Mouse (Mus musculus): ENCODE data around the gene Mrpl53.

DNA sequence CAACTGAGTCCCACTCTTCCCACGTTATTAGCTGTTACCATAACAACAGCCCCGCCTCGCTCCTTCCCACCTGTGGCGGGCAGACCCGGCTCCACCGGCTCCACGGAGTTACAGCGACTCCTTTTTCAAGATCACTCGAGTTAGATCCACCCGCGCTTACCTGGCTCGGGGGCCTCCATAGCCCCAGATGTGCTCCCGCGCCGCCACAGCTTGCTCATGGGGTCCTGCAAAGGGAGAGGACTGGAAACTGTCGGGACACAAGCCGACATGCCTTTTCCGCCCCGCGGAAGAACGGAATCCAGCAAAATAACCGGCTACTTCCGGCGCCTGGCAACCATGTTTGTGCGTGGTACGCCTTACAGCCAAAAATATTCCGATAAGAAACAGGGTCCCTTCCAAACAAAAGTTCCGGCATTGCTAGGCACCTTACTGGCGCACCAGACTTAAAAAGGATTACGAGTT is 16.0 kb downstream of the Mrpl53 start:
- peak; percentile 42 for TF ChIP-seq MAZ (IDR thresholded peaks at IDR 0.05; ENCODE audit: low read depth, low read length)
- peak; percentile 87 for TF ChIP-seq TCF12 (IDR thresholded peaks at IDR 0.05; ENCODE audit: low read depth, low read length)
- TF ChIP-seq RAD21 (IDR thresholded peaks at IDR 0.05; ENCODE audit: low read depth, low read length), result no peak
- TF ChIP-seq CTCF (conservative IDR thresholded peaks at IDR 0.05 in 1 of 2, IDR thresholded peaks at IDR 0.05 in 1 of 2; ENCODE audit: low read depth in 2 of 2, low read length in 2 of 2), result no peak
- peak; percentile 29; the same call in 1 of the 2 replicates for TF ChIP-seq POLR2AphosphoS2 (IDR thresholded peaks at IDR 0.05; ENCODE audit: low read depth, low read length)
- TF ChIP-seq IRF4 (IDR thresholded peaks at IDR 0.05; ENCODE audit: low read depth, low read length), result peak; percentile 66; the same call in 1 of the 2 replicates

All from CH12.LX (cell line).